Comparison of ENCODE assay signal across 8 mouse cellular contexts in the genomic region with DNA sequence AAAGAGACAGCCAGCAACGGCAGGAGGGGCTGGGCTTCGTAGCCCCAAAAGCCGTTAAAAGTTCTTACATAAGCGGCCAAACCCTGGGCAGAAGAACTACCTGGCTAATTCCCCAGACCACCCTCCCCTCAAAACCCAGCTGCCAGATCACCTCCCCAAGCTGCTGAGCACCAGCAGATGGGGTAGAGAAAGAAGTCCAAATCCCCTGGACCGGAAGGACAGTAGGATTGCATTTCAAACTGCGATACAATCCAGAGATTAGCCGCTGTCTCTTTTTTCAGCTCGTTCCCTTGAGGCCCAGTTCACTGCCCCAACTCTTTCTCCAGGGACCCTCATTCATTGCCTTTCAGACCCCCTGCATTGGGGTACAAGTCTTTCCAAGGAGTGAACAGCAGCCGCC. TPM values are rescaled to one million over a fixed set of nuclear protein-coding genes. Genes with fewer than 3 reads are reported as not detected.
DNase-seq lines count a peak whose midpoint lies in the region; ATAC-seq and TF ChIP-seq lines count a peak whose summit lies in the region.

No protein-coding gene starts in this region.

- H3K36me3 ChIP-seq in kidney, postnatal 0 days (ENCODE audit: insufficient read depth, low read length), result no peaks in the 10 kb centered on the region
- H3K36me3 ChIP-seq in embryonic facial prominence, embryonic 11.5 days (replicated peaks; ENCODE audit: control insufficient read depth, insufficient read depth, low read depth, low read length), result no peaks in the 10 kb centered on the region
- no peaks in the 10 kb centered on the region for H3K36me3 ChIP-seq in hindbrain, embryonic 16.5 days (ENCODE audit: control insufficient read depth, insufficient read depth, low read length)
- no peaks in the 10 kb centered on the region for H3K36me3 ChIP-seq in midbrain, postnatal 0 days (ENCODE audit: insufficient read depth, low read length)

- no peak for ATAC-seq in kidney, postnatal 0 days (replicated peaks; ENCODE audit: low FRiP score, low read depth)
- no peak for ATAC-seq in embryonic facial prominence, embryonic 11.5 days (replicated peaks; ENCODE audit: insufficient number of reproducible peaks, low FRiP score, low TSS enrichment, low read depth)
- no peak for ATAC-seq in hindbrain, embryonic 16.5 days
- no peak for ATAC-seq in midbrain, postnatal 0 days (ENCODE audit: low FRiP score)

- WGBS in kidney, postnatal 0 days, result 18% methylated on average over 9 of the region's 9 CpGs
- WGBS in embryonic facial prominence, embryonic 11.5 days, result 3% methylated on average over 9 of the region's 9 CpGs
- 11% methylated on average over 9 of the region's 9 CpGs for whole genome bisulfite sequencing in hindbrain, embryonic 16.5 days
- WGBS in midbrain, postnatal 0 days, result 7% methylated on average over 9 of the region's 9 CpGs

- H3K27ac ChIP-seq in kidney, postnatal 0 days, result no peak overlapping the region
- no peak overlapping the region for H3K27ac ChIP-seq in embryonic facial prominence, embryonic 11.5 days (replicated peaks; ENCODE audit: low read depth, low read length)
- H3K27ac ChIP-seq in hindbrain, embryonic 16.5 days (ENCODE audit: low read depth, low read length), result no peak overlapping the region; the same call in 1 of the 2 replicates
- H3K27ac ChIP-seq in midbrain, postnatal 0 days (ENCODE audit: low read depth, low read length), result 0 out of 2 replicates have a peak overlapping the region, but pooled peaks have one; percentile 18

- H3K9ac ChIP-seq in kidney, postnatal 0 days (ENCODE audit: low read depth, low read length), result peak overlapping the region; percentile 65
- no peak overlapping the region; the same call in 1 of the 2 replicates for H3K9ac ChIP-seq in embryonic facial prominence, embryonic 11.5 days (replicated peaks; ENCODE audit: low read length)
- peak overlapping the region; percentile 12; the same call in 1 of the 2 replicates for H3K9ac ChIP-seq in hindbrain, embryonic 16.5 days (ENCODE audit: low read depth, low read length)
- peak overlapping the region; percentile 60; the same call in 1 of the 2 replicates for H3K9ac ChIP-seq in midbrain, postnatal 0 days (replicated peaks; ENCODE audit: low read length, poor library complexity, severe bottlenecking)

- peaks cover 17% of the 10 kb centered on the region for H3K4me1 ChIP-seq in kidney, postnatal 0 days (replicated peaks; ENCODE audit: insufficient read depth, low read length)
- H3K4me1 ChIP-seq in embryonic facial prominence, embryonic 11.5 days (ENCODE audit: control insufficient read depth, insufficient read depth, low read length), result peaks cover 3% of the 10 kb centered on the region; the same call in 1 of the 2 replicates
- H3K4me1 ChIP-seq in hindbrain, embryonic 16.5 days (ENCODE audit: control insufficient read depth, insufficient read depth, low read depth, low read length), result peaks cover 30% of the 10 kb centered on the region
- H3K4me1 ChIP-seq in midbrain, postnatal 0 days (ENCODE audit: insufficient read depth, low read length), result peaks cover 9% of the 10 kb centered on the region; the same call in 1 of the 2 replicates

- H3K27me3 ChIP-seq in kidney, postnatal 0 days (ENCODE audit: insufficient read depth, low read length), result no peaks in the 10 kb centered on the region
- peaks cover 18% of the 10 kb centered on the region for H3K27me3 ChIP-seq in embryonic facial prominence, embryonic 11.5 days (ENCODE audit: control insufficient read depth, insufficient read depth, low read length)
- H3K27me3 ChIP-seq in hindbrain, embryonic 16.5 days (replicated peaks; ENCODE audit: control insufficient read depth, insufficient read depth, low read length), result 0 out of 2 replicates have a peak, but pooled peaks cover 2% of the 10 kb centered on the region
- peaks cover 4% of the 10 kb centered on the region; the same call in 1 of the 2 replicates for H3K27me3 ChIP-seq in midbrain, postnatal 0 days (ENCODE audit: insufficient read depth, low read length)

- H3K4me2 ChIP-seq in kidney, postnatal 0 days (ENCODE audit: low read length), result peak overlapping the region; percentile 99
- H3K4me2 ChIP-seq in embryonic facial prominence, embryonic 11.5 days (ENCODE audit: low read depth, low read length), result peak overlapping the region; percentile 100
- H3K4me2 ChIP-seq in hindbrain, embryonic 16.5 days (ENCODE audit: low read length), result peak overlapping the region; percentile 85
- H3K4me2 ChIP-seq in midbrain, postnatal 0 days (ENCODE audit: low read depth, low read length, poor library complexity, severe bottlenecking), result peak overlapping the region; percentile 96

- H3K9me3 ChIP-seq in kidney, postnatal 0 days (replicated peaks; ENCODE audit: low read length), result no peaks in the 10 kb centered on the region
- H3K9me3 ChIP-seq in embryonic facial prominence, embryonic 11.5 days (replicated peaks; ENCODE audit: control insufficient read depth, low read length), result no peaks in the 10 kb centered on the region
- H3K9me3 ChIP-seq in hindbrain, embryonic 16.5 days (ENCODE audit: control insufficient read depth, low read length), result no peaks in the 10 kb centered on the region
- no peaks in the 10 kb centered on the region for H3K9me3 ChIP-seq in midbrain, postnatal 0 days (ENCODE audit: low read length)

- DNase-seq in kidney, postnatal 0 days (ENCODE audit: low spot score), result no peak
- DNase-seq in kidney, adult 11 months, result no peak
- no peak for DNase-seq in embryonic facial prominence, embryonic 11.5 days (ENCODE audit: low spot score)
- no peak for DNase-seq in midbrain, postnatal 0 days (ENCODE audit: low spot score)
- no peak for DNase-seq in embryo, embryonic 9.5 days (ENCODE audit: extremely low spot score)
- DNase-seq in cerebellum, postnatal 36 days, result no peak
- no peak for DNase-seq in layer of hippocampus, postnatal 25 days (ENCODE audit: extremely low spot score in 1 of 2, low spot score in 1 of 2)

- H3K4me3 ChIP-seq in kidney, postnatal 0 days (replicated peaks; ENCODE audit: low read depth, low read length), result peak overlapping the region; percentile 58
- peak overlapping the region; percentile 66 for H3K4me3 ChIP-seq in embryonic facial prominence, embryonic 11.5 days (ENCODE audit: low read depth, low read length)
- peak overlapping the region; percentile 66 for H3K4me3 ChIP-seq in hindbrain, embryonic 16.5 days (ENCODE audit: low read length)
- H3K4me3 ChIP-seq in midbrain, postnatal 0 days (ENCODE audit: low read depth, low read length), result peak overlapping the region; percentile 59

- no peak for TF ChIP-seq CTCF in kidney, postnatal 0 days (IDR thresholded peaks at IDR 0.05; ENCODE audit: low read depth)
- no peak for TF ChIP-seq CTCF in midbrain, postnatal 0 days (IDR thresholded peaks at IDR 0.05)

RNA-seq across cellular contexts. Expression of a gene that starts 1.0 kb away (rescaled TPM):
- polyA plus RNA-seq in kidney, postnatal 0 days (2015; fragmentation: Nextera tagmentation; extraction: Ambion mirVana), result 26.3 and 28.0 TPM in 2 replicates
- polyA plus RNA-seq in embryonic facial prominence, embryonic 11.5 days (2014; fragmentation: Nextera tagmentation; extraction: Ambion mirVana), result 28.1 and 31.7 TPM in 2 replicates
- 71.5 and 80.7 TPM in 2 replicates for polyA plus RNA-seq in hindbrain, embryonic 16.5 days (2015; fragmentation: Nextera tagmentation; extraction: Ambion mirVana)
- 35.6 and 37.5 TPM in 2 replicates for total RNA-seq in midbrain, postnatal 0 days (2014; rRNA removed)
- 60.6 and 62.1 TPM in 2 replicates for polyA plus RNA-seq in midbrain, postnatal 0 days (2015; fragmentation: Nextera tagmentation; extraction: Ambion mirVana)
- total RNA-seq in layer of hippocampus, postnatal 25 days (2021), result 10 to 100 TPM; 44.4 to 48.3 TPM

RNA-seq across cellular contexts. Expression of a gene that starts 35.8 kb away (rescaled TPM):
- polyA plus RNA-seq in kidney, postnatal 0 days (2015; fragmentation: Nextera tagmentation; extraction: Ambion mirVana), result 0.50 and 0.76 TPM in 2 replicates
- 1.3 and 1.5 TPM in 2 replicates for polyA plus RNA-seq in embryonic facial prominence, embryonic 11.5 days (2014; fragmentation: Nextera tagmentation; extraction: Ambion mirVana)
- polyA plus RNA-seq in hindbrain, embryonic 16.5 days (2015; fragmentation: Nextera tagmentation; extraction: Ambion mirVana), result 11.1 and 11.7 TPM in 2 replicates
- 31.9 and 40.2 TPM in 2 replicates for total RNA-seq in midbrain, postnatal 0 days (2014; rRNA removed)
- polyA plus RNA-seq in midbrain, postnatal 0 days (2015; fragmentation: Nextera tagmentation; extraction: Ambion mirVana), result 15.4 and 16.6 TPM in 2 replicates
- total RNA-seq in layer of hippocampus, postnatal 25 days (2021), result 1 to 10 TPM; 3.2 to 3.6 TPM

RNA-seq across cellular contexts. Expression of a gene that starts 50.4 kb away (rescaled TPM):
- 26.6 and 30.9 TPM in 2 replicates for polyA plus RNA-seq in kidney, postnatal 0 days (2015; fragmentation: Nextera tagmentation; extraction: Ambion mirVana)
- 60.7 and 64.8 TPM in 2 replicates for polyA plus RNA-seq in embryonic facial prominence, embryonic 11.5 days (2014; fragmentation: Nextera tagmentation; extraction: Ambion mirVana)
- 33.8 and 41.6 TPM in 2 replicates for polyA plus RNA-seq in hindbrain, embryonic 16.5 days (2015; fragmentation: Nextera tagmentation; extraction: Ambion mirVana)
- total RNA-seq in midbrain, postnatal 0 days (2014; rRNA removed), result 17.8 and 25.2 TPM in 2 replicates
- polyA plus RNA-seq in midbrain, postnatal 0 days (2015; fragmentation: Nextera tagmentation; extraction: Ambion mirVana), result 18.8 and 20.9 TPM in 2 replicates
- total RNA-seq in layer of hippocampus, postnatal 25 days (2021), result 10 to 100 TPM; 35.6 to 49.6 TPM

RNA-seq across cellular contexts. Expression of a gene that starts 57.1 kb away (rescaled TPM):
- polyA plus RNA-seq in kidney, postnatal 0 days (2015; fragmentation: Nextera tagmentation; extraction: Ambion mirVana), result 32.8 and 34.2 TPM in 2 replicates
- 35.0 and 41.6 TPM in 2 replicates for polyA plus RNA-seq in embryonic facial prominence, embryonic 11.5 days (2014; fragmentation: Nextera tagmentation; extraction: Ambion mirVana)
- polyA plus RNA-seq in hindbrain, embryonic 16.5 days (2015; fragmentation: Nextera tagmentation; extraction: Ambion mirVana), result 31.1 and 31.3 TPM in 2 replicates
- total RNA-seq in midbrain, postnatal 0 days (2014; rRNA removed), result 14.4 and 21.2 TPM in 2 replicates
- 24.2 and 25.4 TPM in 2 replicates for polyA plus RNA-seq in midbrain, postnatal 0 days (2015; fragmentation: Nextera tagmentation; extraction: Ambion mirVana)
- 1 to 10 TPM; 4.6 to 6.6 TPM for total RNA-seq in layer of hippocampus, postnatal 25 days (2021)
